Mouse (Mus musculus) intestine, embryonic 15.5 days (tissue): ENCODE data around the gene Kcnab2. TPM values are rescaled to one million over a fixed set of nuclear protein-coding genes. Genes with fewer than 3 reads are reported as not detected.

Experiments
- ATAC-seq: fragments of 200-750 bp; cut with Nextera tagmentation; 2 replicates; pipeline ENCODE4 v1.8.0; 2017; ENCODE audit warnings: moderate TSS enrichment, moderate library complexity
- H3K27ac ChIP-seq: fragments of 300-500 bp; sonication (generic); 2 replicates; pipeline ENCODE4 v1.5.1; 2015; ENCODE audit warnings: mild to moderate bottlenecking, inconsistent platforms
- H3K27me3 ChIP-seq: fragments of 300-500 bp; sonication (generic); replicated peaks from 2 replicates; pipeline ENCODE4 v1.6.1; 2015; ENCODE audit warnings: inconsistent platforms
- H3K36me3 ChIP-seq: fragments of 300-500 bp; sonication (generic); 2 replicates; pipeline ENCODE4 v1.6.1; 2015; ENCODE audit warnings: inconsistent platforms
- H3K4me1 ChIP-seq: fragments of 300-500 bp; sonication (generic); replicated peaks from 2 replicates; pipeline ENCODE4 v1.6.1; 2015; ENCODE audit warnings: inconsistent platforms
- H3K4me2 ChIP-seq: fragments of 300-500 bp; sonication (generic); replicated peaks from 2 replicates; pipeline ENCODE4 v1.6.1; 2015; ENCODE audit warnings: mild to moderate bottlenecking, inconsistent platforms
- H3K4me3 ChIP-seq: fragments of 300-500 bp; sonication (generic); replicated peaks from 2 replicates; pipeline ENCODE4 v1.5.1; 2015; ENCODE audit warnings: inconsistent platforms
- H3K9ac ChIP-seq: fragments of 300-500 bp; sonication (generic); 2 replicates; pipeline ENCODE4 v1.6.1; 2015; ENCODE audit warnings: inconsistent platforms
- H3K9me3 ChIP-seq: fragments of 300-500 bp; sonication (generic); 2 replicates; pipeline ENCODE4 v1.6.1; 2016; ENCODE audit warnings: inconsistent platforms
- WGBS: fragments of 180-500 bp; shearing (Covaris S2); methylation state at CpG from one replicate; pipeline ENCODE4 v1.1.7; 2015; 5-methylcytosine and 5-hydroxymethylcytosine counted together
- polyA plus RNA-seq: library from polyadenylated mRNA; unstranded; fragments of >200 nt; fragmentation: Nextera tagmentation; extraction: Ambion mirVana; gene quantifications from 2 replicates; pipeline ENCODE4 v1.2.1, GENCODE M21; 2015

Kcnab2 gene
- polyA plus RNA-seq, 1 experiment from 2014 or later, result 3.8 TPM

DNA sequence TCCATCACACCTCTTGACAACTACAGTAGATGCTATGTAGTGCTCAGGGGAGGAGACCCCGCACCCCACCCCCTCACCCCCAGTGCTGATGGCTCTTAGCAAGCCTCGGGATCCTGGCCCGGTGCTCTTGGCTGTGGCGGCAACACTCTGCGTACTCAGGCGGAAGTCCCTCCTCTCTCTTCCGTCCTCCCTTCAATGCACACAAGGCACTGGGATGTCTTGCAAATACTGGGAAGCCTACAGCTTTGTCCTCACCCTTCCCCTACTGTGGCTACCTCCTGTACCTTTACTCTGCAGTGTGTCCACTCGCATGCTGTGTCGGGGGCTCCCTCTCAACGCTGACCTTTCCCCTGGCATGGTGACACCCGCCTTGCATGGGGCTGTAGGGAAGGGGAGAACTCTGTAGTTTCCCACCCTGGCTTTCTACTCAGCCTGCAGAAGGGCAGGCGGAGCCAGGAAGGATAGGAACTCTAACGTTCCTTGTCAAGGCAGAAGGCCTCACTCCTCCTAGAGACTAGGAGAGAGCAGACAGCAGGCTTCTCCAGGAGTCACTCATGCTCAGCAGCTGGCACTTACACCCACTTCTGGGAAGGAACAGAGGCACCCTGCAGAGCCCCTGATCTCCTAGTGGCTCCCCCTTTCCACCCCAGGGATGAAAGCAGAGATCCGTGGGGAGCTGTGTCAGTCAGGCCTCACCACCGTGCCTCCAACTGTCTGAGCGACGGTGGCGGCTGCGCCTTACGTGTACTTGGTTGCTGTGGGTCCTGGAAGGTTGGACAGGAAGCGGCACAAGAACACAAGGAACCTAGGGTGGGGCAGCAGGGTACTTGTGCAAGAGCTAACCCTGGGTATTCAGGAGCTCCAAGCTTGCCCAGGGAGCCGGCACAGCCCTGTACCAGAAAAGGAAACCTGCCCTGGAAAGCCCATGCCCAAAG is 29.7 kb downstream of the Kcnab2 start:
- Histone ChIP-seq H3K27me3 (no peaks in the 10 kb centered on the region), H3K4me1 (no peaks in the 10 kb centered on the region), H3K27ac (no peak overlapping the region), H3K9me3 (no peaks in the 10 kb centered on the region), H3K4me3 (no peak overlapping the region), H3K36me3 (no peaks in the 10 kb centered on the region), H3K4me2 (no peak overlapping the region), H3K9ac (no peak overlapping the region)
- WGBS, result 77% methylated on average over 22 of the region's 22 CpGs
- ATAC-seq, result no peak

- H3K4me1 ChIP-seq, result no peaks in the 10 kb centered on the region
- H3K9me3 ChIP-seq, result no peaks in the 10 kb centered on the region
- 79% methylated on average over 10 of the region's 10 CpGs for whole genome bisulfite sequencing
- no peak overlapping the region for H3K4me2 ChIP-seq
- no peaks in the 10 kb centered on the region for H3K36me3 ChIP-seq
- no peak overlapping the region for H3K27ac ChIP-seq
- H3K27me3 ChIP-seq, result no peaks in the 10 kb centered on the region
- ATAC-seq, result no peak
- no peak overlapping the region for H3K9ac ChIP-seq
- H3K4me3 ChIP-seq, result no peak overlapping the region
These were observed 31.5 kb downstream of the Kcnab2 start for GRCm38 (mm10) chr4:152446178-152446577.

DNA sequence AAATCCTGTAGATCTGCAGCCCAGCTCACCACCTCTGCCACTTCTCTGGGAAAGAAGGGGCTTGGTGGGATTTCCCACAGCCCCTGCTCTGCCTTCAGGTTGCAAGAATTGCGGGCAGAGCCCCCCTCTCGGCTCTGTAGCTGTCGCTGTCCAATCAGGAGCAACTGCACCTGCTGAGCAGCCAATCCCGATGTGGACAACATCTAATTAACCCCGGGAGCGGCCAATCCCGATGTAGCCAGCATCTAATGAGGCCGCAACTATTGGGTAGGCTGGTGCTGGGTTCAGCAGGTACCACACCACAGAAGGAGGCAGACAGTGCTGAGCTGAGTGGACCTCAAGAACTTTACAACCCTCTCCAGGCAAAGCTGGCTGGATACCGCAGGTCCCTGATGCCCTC is 36.1 kb downstream of the Kcnab2 start:
- Histone ChIP-seq H3K4me1 (no peaks in the 10 kb centered on the region), H3K9me3 (no peaks in the 10 kb centered on the region), H3K9ac (no peak overlapping the region), H3K36me3 (no peaks in the 10 kb centered on the region), H3K27ac (no peak overlapping the region), H3K27me3 (no peaks in the 10 kb centered on the region), H3K4me2 (no peak overlapping the region), H3K4me3 (no peak overlapping the region)
- ATAC-seq, result no peak
- 32% methylated on average over 9 of the region's 9 CpGs for WGBS

DNA sequence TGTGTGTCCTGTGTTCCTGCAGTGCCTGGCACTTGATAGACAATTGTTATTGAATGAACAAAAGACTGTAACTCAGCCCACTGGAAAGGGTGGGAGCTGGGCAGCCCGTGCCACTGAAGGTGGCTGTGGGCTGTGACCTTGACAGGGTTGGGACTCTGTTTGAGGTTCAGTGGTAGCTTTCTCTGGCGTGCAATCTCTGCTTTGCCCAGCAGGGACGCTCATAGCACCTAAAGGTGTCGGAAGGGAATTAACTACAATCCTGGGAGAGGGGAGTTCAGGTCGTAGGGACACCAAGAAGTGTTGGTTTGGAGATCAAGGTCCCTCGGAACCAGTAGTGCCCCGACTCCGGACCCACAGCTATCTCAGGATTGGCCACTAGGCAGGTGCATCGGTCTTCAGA is 36.8 kb downstream of the Kcnab2 start:
- no peaks in the 10 kb centered on the region for H3K9me3 ChIP-seq
- no peak overlapping the region for H3K4me3 ChIP-seq
- no peak for ATAC-seq
- H3K27ac ChIP-seq, result no peak overlapping the region
- H3K4me2 ChIP-seq, result no peak overlapping the region
- no peak overlapping the region for H3K9ac ChIP-seq
- H3K4me1 ChIP-seq, result no peaks in the 10 kb centered on the region
- WGBS, result 61% methylated on average over 9 of the region's 9 CpGs
- no peaks in the 10 kb centered on the region for H3K36me3 ChIP-seq
- no peaks in the 10 kb centered on the region for H3K27me3 ChIP-seq

DNA sequence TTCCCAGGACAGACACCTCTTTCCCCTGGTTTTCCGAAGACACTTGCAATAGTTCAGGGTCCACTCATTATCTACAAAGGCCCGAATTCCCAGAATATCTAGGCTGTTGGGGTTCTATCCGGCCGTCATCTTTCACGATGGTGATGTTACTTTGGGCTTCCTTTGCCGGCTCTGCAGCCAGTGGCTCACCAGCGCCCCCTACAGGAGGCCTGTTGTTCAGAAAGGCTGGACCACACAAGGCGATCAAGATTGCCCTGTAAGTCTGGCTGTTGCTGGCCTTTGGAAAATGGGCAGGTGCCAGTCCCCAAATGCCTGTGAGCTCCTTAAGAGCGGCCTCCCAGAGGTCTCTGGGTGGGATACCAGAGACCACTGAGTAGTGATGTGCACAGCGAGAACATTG is 42.4 kb downstream of the Kcnab2 start:
- Histone ChIP-seq H3K4me1 (no peaks in the 10 kb centered on the region), H3K4me2 (peak overlapping the region; percentile 46), H3K4me3 (no peak overlapping the region), H3K36me3 (no peaks in the 10 kb centered on the region), H3K9ac (no peak overlapping the region), H3K27me3 (no peaks in the 10 kb centered on the region), H3K9me3 (no peaks in the 10 kb centered on the region), H3K27ac (no peak overlapping the region)
- 12% methylated on average over 10 of the region's 10 CpGs for WGBS
- peak; percentile 77 for ATAC-seq

GRCm38 (mm10) chr4:152434836-152435235 is 42.8 kb downstream of the Kcnab2 start:
- no peaks in the 10 kb centered on the region for H3K4me1 ChIP-seq
- H3K9me3 ChIP-seq, result no peaks in the 10 kb centered on the region
- H3K4me3 ChIP-seq, result no peak overlapping the region
- H3K27ac ChIP-seq, result no peak overlapping the region
- ATAC-seq, result peak; percentile 91
- no peak overlapping the region for H3K9ac ChIP-seq
- no peaks in the 10 kb centered on the region for H3K36me3 ChIP-seq
- peak overlapping the region; percentile 46 for H3K4me2 ChIP-seq
- no peaks in the 10 kb centered on the region for H3K27me3 ChIP-seq
- 2% methylated on average over 9 of the region's 9 CpGs for WGBS

DNA sequence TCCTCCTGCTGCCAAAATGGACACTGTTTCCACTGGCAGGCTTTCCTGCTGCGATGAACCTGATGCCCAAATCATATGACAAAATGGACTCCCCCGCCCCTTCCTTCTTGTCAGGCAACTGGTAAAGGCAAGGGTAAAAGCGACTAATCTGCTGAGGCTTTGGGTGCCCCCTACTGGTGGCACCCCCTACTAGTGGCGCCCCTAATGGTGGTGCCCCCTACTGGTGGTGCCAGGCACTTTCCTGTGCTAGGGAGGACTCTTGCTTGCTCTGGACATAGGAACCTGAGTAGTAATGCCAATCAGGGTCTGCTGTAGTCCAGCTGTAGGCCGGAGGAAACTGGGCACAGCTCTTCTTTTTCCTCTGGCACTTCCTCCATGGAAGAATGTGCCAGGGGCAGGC is 45.4 kb downstream of the Kcnab2 start:
- no peak overlapping the region for H3K4me3 ChIP-seq
- no peak overlapping the region for H3K9ac ChIP-seq
- no peak for ATAC-seq
- H3K4me2 ChIP-seq, result no peak overlapping the region
- H3K36me3 ChIP-seq, result no peaks in the 10 kb centered on the region
- no peaks in the 10 kb centered on the region for H3K27me3 ChIP-seq
- H3K9me3 ChIP-seq, result no peaks in the 10 kb centered on the region
- no peaks in the 10 kb centered on the region for H3K4me1 ChIP-seq
- 48% methylated on average over 5 of the region's 5 CpGs for WGBS
- no peak overlapping the region for H3K27ac ChIP-seq

DNA sequence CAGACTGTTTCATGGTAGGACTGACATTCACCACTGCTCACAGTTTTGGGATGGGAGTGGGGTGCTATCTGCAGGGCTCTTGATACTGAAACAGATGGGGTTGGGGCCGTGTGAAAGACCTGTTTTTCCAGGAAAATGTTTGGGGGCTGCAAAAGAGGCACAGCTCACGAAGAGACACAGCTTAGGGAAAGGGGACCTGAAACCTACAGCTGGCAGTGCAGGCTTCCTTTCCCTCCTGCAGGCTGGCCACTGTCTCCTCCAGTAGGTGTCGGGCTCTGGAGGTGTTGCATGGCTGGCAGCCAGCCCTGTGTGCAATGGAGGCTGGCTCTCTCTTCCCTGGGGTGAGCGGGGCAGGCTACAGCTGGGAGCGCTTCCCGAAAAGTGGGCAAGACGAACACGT is 49.4 kb downstream of the Kcnab2 start:
- no peak overlapping the region for H3K4me2 ChIP-seq
- H3K4me1 ChIP-seq, result no peaks in the 10 kb centered on the region
- WGBS, result 53% methylated on average over 8 of the region's 8 CpGs
- H3K36me3 ChIP-seq, result no peaks in the 10 kb centered on the region
- no peaks in the 10 kb centered on the region for H3K9me3 ChIP-seq
- H3K4me3 ChIP-seq, result no peak overlapping the region
- no peak overlapping the region for H3K9ac ChIP-seq
- H3K27me3 ChIP-seq, result no peaks in the 10 kb centered on the region
- H3K27ac ChIP-seq, result no peak overlapping the region
- no peak for ATAC-seq

- Histone ChIP-seq H3K9me3 (no peaks in the 10 kb centered on the region), H3K27me3 (no peaks in the 10 kb centered on the region), H3K4me2 (no peak overlapping the region), H3K9ac (no peak overlapping the region), H3K36me3 (no peaks in the 10 kb centered on the region), H3K4me1 (no peaks in the 10 kb centered on the region), H3K4me3 (no peak overlapping the region), H3K27ac (no peak overlapping the region)
- no peak for ATAC-seq
- WGBS, result 68% methylated on average over 5 of the region's 5 CpGs
These were observed 52.7 kb downstream of the Kcnab2 start for GRCm38 (mm10) chr4:152424922-152425321.

- Histone ChIP-seq H3K9ac (no peak overlapping the region), H3K4me3 (no peak overlapping the region), H3K4me1 (no peaks in the 10 kb centered on the region), H3K4me2 (no peak overlapping the region), H3K9me3 (no peaks in the 10 kb centered on the region), H3K27ac (no peak overlapping the region), H3K36me3 (no peaks in the 10 kb centered on the region), H3K27me3 (no peaks in the 10 kb centered on the region)
- ATAC-seq, result no peak
- WGBS, result 36% methylated on average over 4 of the region's 4 CpGs
These were observed 53.3 kb downstream of the Kcnab2 start for GRCm38 (mm10) chr4:152424341-152424740.

DNA sequence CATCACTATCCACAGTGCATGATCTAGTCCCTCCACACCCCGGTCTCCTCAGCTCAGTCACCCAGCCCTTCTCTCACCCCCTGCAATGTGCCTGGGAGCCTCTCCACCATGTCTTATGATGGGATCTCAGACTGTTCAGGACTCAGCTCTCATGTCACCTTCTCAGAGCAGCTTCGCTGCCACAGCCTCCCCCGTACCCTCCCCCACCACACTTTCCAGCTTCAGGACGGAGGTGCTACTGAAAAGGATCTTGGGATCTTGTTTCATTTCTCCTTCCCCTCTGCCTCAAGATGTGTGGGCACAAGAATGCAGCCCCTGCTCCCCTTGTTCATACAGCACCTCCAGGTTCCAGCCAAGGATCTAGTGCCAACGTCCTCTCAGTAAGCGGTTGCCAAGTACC is 54.1 kb downstream of the Kcnab2 start:
- 83% methylated on average over 6 of the region's 6 CpGs for WGBS
- Histone ChIP-seq H3K9me3 (no peaks in the 10 kb centered on the region), H3K4me1 (no peaks in the 10 kb centered on the region), H3K27ac (no peak overlapping the region), H3K36me3 (no peaks in the 10 kb centered on the region), H3K4me3 (no peak overlapping the region), H3K4me2 (no peak overlapping the region), H3K9ac (no peak overlapping the region), H3K27me3 (no peaks in the 10 kb centered on the region)
- ATAC-seq, result no peak

GRCm38 (mm10) chr4:152418229-152419060 is 59.2 kb downstream of the Kcnab2 start:
- H3K9ac ChIP-seq, result no peak overlapping the region
- 37% methylated on average over 28 of the region's 28 CpGs for WGBS
- H3K27me3 ChIP-seq, result no peaks in the 10 kb centered on the region; the same call in 1 of the 2 replicates
- no peak overlapping the region for H3K4me2 ChIP-seq
- no peak overlapping the region for H3K27ac ChIP-seq
- no peaks in the 10 kb centered on the region for H3K36me3 ChIP-seq
- no peak for ATAC-seq
- H3K4me3 ChIP-seq, result no peak overlapping the region
- H3K9me3 ChIP-seq, result no peaks in the 10 kb centered on the region
- H3K4me1 ChIP-seq, result no peaks in the 10 kb centered on the region
